Mouse (Mus musculus) hindbrain, embryonic 15.5 days (tissue): ENCODE measurements around the gene Dok4. TPM values are rescaled to one million over a fixed set of nuclear protein-coding genes. Genes with fewer than 3 reads are reported as not detected.

ENCODE experiments used
- polyA plus RNA-seq: library from polyadenylated mRNA; unstranded; fragments of >200 nt; fragmentation: Nextera tagmentation; extraction: Ambion mirVana; gene quantifications from 2 replicates; pipeline ENCODE4 v1.2.1, GENCODE M21; 2015

Gene Dok4
- polyA plus RNA-seq, 1 experiment from 2014 or later, result 88.9 TPM

Other genes starting within 250 kb of the Dok4 start
- gene Arl2bp, start 209.7 kb downstream of the Dok4 start, polyA plus RNA-seq, result 183 and 186 TPM in 2 replicates
- 1.7 and 2.4 TPM in 2 replicates for gene Pllp, start 180.1 kb downstream of the Dok4 start, polyA plus RNA-seq
- not detected in 2 replicates for gene Ccl22, start 130.7 kb downstream of the Dok4 start, polyA plus RNA-seq
- 38.3 and 46.3 TPM in 2 replicates for gene Cx3cl1, start 104.3 kb downstream of the Dok4 start, polyA plus RNA-seq
- 0.46 and 0.87 TPM in 2 replicates for gene Ccl17, start 65.9 kb downstream of the Dok4 start, polyA plus RNA-seq
- 57.6 and 59.6 TPM in 2 replicates for gene Coq9, start 38.0 kb downstream of the Dok4 start, polyA plus RNA-seq
- gene Ciapin1, start 38.0 kb downstream of the Dok4 start, polyA plus RNA-seq, result 194 and 197 TPM in 2 replicates
- gene Polr2c, start 18.9 kb downstream of the Dok4 start, polyA plus RNA-seq, result 111 TPM in 2 replicates
- gene Ccdc102a, start 41.8 kb upstream of the Dok4 start, polyA plus RNA-seq, result 6.6 and 7.6 TPM in 2 replicates
- 0.17 and 0.25 TPM in 2 replicates for gene Adgrg5, start 47.4 kb upstream of the Dok4 start, polyA plus RNA-seq
- gene Adgrg1, start 98.4 kb upstream of the Dok4 start, polyA plus RNA-seq, result 116 and 122 TPM in 2 replicates
- 0.79 and 0.95 TPM in 2 replicates for gene Adgrg3, start 141.4 kb upstream of the Dok4 start, polyA plus RNA-seq
- 2.1 and 2.4 TPM in 2 replicates for gene Drc7, start 178.8 kb upstream of the Dok4 start, polyA plus RNA-seq
- 42.2 and 49.9 TPM in 2 replicates for gene Katnb1, start 204.9 kb upstream of the Dok4 start, polyA plus RNA-seq